Mouse (Mus musculus): ENCODE measurements around the gene Pgls. TPM values are rescaled to one million over a fixed set of nuclear protein-coding genes. Genes with fewer than 3 reads are reported as not detected.

Pgls gene
- polyA plus RNA-seq, 2 experiments, result 141 to 255 TPM

- H3K4me2 ChIP-seq (replicated peaks; ENCODE audit: low read depth, low read length, severe bottlenecking), result no peak overlapping the region
- no peak overlapping the region for H3K27ac ChIP-seq (replicated peaks; ENCODE audit: low read depth, low read length)
- DNase-seq (ENCODE audit: low spot score) (no peak), ATAC-seq (ENCODE audit: low FRiP score, low read depth) (no peak)
- H3K9ac ChIP-seq (ENCODE audit: low read depth, low read length, severe bottlenecking), result no peak overlapping the region
- H3K36me3 ChIP-seq (ENCODE audit: control insufficient read depth, insufficient read depth, low read length), result no peaks in the 10 kb centered on the region
- H3K9me3 ChIP-seq (ENCODE audit: control insufficient read depth, low read length), result no peaks in the 10 kb centered on the region
- no peaks in the 10 kb centered on the region for H3K27me3 ChIP-seq (ENCODE audit: control insufficient read depth, insufficient read depth, low read length)
- no peak overlapping the region for H3K4me3 ChIP-seq (replicated peaks; ENCODE audit: low read length)
- TF ChIP-seq POLR2A (IDR thresholded peaks at IDR 0.05; ENCODE audit: borderline replicate concordance, extremely low read depth, insufficient read depth, insufficient read length), result no peak
- 73% methylated on average over 7 of the region's 7 CpGs for whole genome bisulfite sequencing
- peaks cover 23% of the 10 kb centered on the region for H3K4me1 ChIP-seq (ENCODE audit: control insufficient read depth, insufficient read depth, low read length)
Observed at GRCm38 (mm10) chr8:71574426-71574825, 17.6 kb upstream of the Pgls start.

- H3K36me3 ChIP-seq (ENCODE audit: control insufficient read depth, insufficient read depth, low read length), result no peaks in the 10 kb centered on the region
- WGBS, result 54% methylated on average over 1 of the region's 1 CpGs
- no peak for DNase-seq (ENCODE audit: low spot score)
- no peak overlapping the region for H3K27ac ChIP-seq (replicated peaks; ENCODE audit: low read depth, low read length)
- no peak overlapping the region for H3K4me3 ChIP-seq (replicated peaks; ENCODE audit: low read length)
- H3K9ac ChIP-seq (ENCODE audit: low read depth, low read length, severe bottlenecking), result no peak overlapping the region
- H3K9me3 ChIP-seq (ENCODE audit: control insufficient read depth, low read length), result no peaks in the 10 kb centered on the region
- H3K27me3 ChIP-seq (ENCODE audit: control insufficient read depth, insufficient read depth, low read length), result no peaks in the 10 kb centered on the region
- no peak for TF ChIP-seq POLR2A (IDR thresholded peaks at IDR 0.05; ENCODE audit: borderline replicate concordance, extremely low read depth, insufficient read depth, insufficient read length)
- no peak for ATAC-seq (ENCODE audit: low FRiP score, low read depth)
- H3K4me2 ChIP-seq (replicated peaks; ENCODE audit: low read depth, low read length, severe bottlenecking), result no peak overlapping the region
- peaks cover 22% of the 10 kb centered on the region for H3K4me1 ChIP-seq (ENCODE audit: control insufficient read depth, insufficient read depth, low read length)
Observed at GRCm38 (mm10) chr8:71575020-71575419, 17.0 kb upstream of the Pgls start.

- no peak overlapping the region for H3K27ac ChIP-seq (replicated peaks; ENCODE audit: low read depth, low read length)
- H3K4me2 ChIP-seq (replicated peaks; ENCODE audit: low read depth, low read length, severe bottlenecking), result no peak overlapping the region
- H3K27me3 ChIP-seq (ENCODE audit: control insufficient read depth, insufficient read depth, low read length), result no peaks in the 10 kb centered on the region
- no peak for TF ChIP-seq POLR2A (IDR thresholded peaks at IDR 0.05; ENCODE audit: borderline replicate concordance, extremely low read depth, insufficient read depth, insufficient read length)
- peaks cover 5% of the 10 kb centered on the region for H3K4me1 ChIP-seq (ENCODE audit: control insufficient read depth, insufficient read depth, low read length)
- no peak for ATAC-seq (ENCODE audit: low FRiP score, low read depth)
- no peak for DNase-seq (ENCODE audit: low spot score)
- no peak overlapping the region for H3K9ac ChIP-seq (ENCODE audit: low read depth, low read length, severe bottlenecking)
- 75% methylated on average over 4 of the region's 4 CpGs for whole genome bisulfite sequencing
- H3K36me3 ChIP-seq (ENCODE audit: control insufficient read depth, insufficient read depth, low read length), result peaks cover 20% of the 10 kb centered on the region
- H3K4me3 ChIP-seq (replicated peaks; ENCODE audit: low read length), result no peak overlapping the region
- H3K9me3 ChIP-seq (ENCODE audit: control insufficient read depth, low read length), result no peaks in the 10 kb centered on the region
Observed at GRCm38 (mm10) chr8:71577856-71578387, 14.1 kb upstream of the Pgls start.

- Histone ChIP-seq H3K9ac (ENCODE audit: low read depth, low read length, severe bottlenecking) (no peak overlapping the region), H3K27me3 (ENCODE audit: control insufficient read depth, insufficient read depth, low read length) (no peaks in the 10 kb centered on the region), H3K36me3 (ENCODE audit: control insufficient read depth, insufficient read depth, low read length) (peaks cover 22% of the 10 kb centered on the region), H3K4me1 (ENCODE audit: control insufficient read depth, insufficient read depth, low read length) (no peaks in the 10 kb centered on the region), H3K4me2 (replicated peaks; ENCODE audit: low read depth, low read length, severe bottlenecking) (no peak overlapping the region), H3K9me3 (ENCODE audit: control insufficient read depth, low read length) (no peaks in the 10 kb centered on the region), H3K27ac (replicated peaks; ENCODE audit: low read depth, low read length) (no peak overlapping the region), H3K4me3 (replicated peaks; ENCODE audit: low read length) (no peak overlapping the region)
- ATAC-seq (ENCODE audit: low FRiP score, low read depth) (no peak), DNase-seq (ENCODE audit: low spot score) (no peak)
- WGBS, result 81% methylated on average over 1 of the region's 1 CpGs
- no peak for TF ChIP-seq POLR2A (IDR thresholded peaks at IDR 0.05; ENCODE audit: borderline replicate concordance, extremely low read depth, insufficient read depth, insufficient read length)
Observed at GRCm38 (mm10) chr8:71579009-71579408, 13.0 kb upstream of the Pgls start.

- WGBS, result 87% methylated on average over 10 of the region's 14 CpGs
- H3K4me1 ChIP-seq (ENCODE audit: control insufficient read depth, insufficient read depth, low read length), result no peaks in the 10 kb centered on the region
Observed at GRCm38 (mm10) chr8:71579476-71579875, 12.5 kb upstream of the Pgls start.

GRCm38 (mm10) chr8:71580201-71580600 lies 11.8 kb upstream of the Pgls start:
- ATAC-seq (ENCODE audit: low FRiP score, low read depth), result no peak
- Histone ChIP-seq H3K9ac (ENCODE audit: low read depth, low read length, severe bottlenecking) (no peak overlapping the region), H3K9me3 (ENCODE audit: control insufficient read depth, low read length) (no peaks in the 10 kb centered on the region), H3K4me2 (replicated peaks; ENCODE audit: low read depth, low read length, severe bottlenecking) (no peak overlapping the region), H3K4me1 (ENCODE audit: control insufficient read depth, insufficient read depth, low read length) (no peaks in the 10 kb centered on the region), H3K27me3 (ENCODE audit: control insufficient read depth, insufficient read depth, low read length) (no peaks in the 10 kb centered on the region), H3K4me3 (replicated peaks; ENCODE audit: low read length) (no peak overlapping the region), H3K36me3 (ENCODE audit: control insufficient read depth, insufficient read depth, low read length) (peaks cover 34% of the 10 kb centered on the region), H3K27ac (replicated peaks; ENCODE audit: low read depth, low read length) (no peak overlapping the region)
- TF ChIP-seq POLR2A (IDR thresholded peaks at IDR 0.05; ENCODE audit: borderline replicate concordance, extremely low read depth, insufficient read depth, insufficient read length), result no peak
- 46% methylated on average over 9 of the region's 9 CpGs for WGBS
- DNase-seq (ENCODE audit: low spot score), result no peak

More at GRCm38 (mm10) chr8:71579476-71579875, 12.5 kb upstream of the Pgls start:
- no peaks in the 10 kb centered on the region for H3K27me3 ChIP-seq (ENCODE audit: control insufficient read depth, insufficient read depth, low read length)
- TF ChIP-seq POLR2A (IDR thresholded peaks at IDR 0.05; ENCODE audit: borderline replicate concordance, extremely low read depth, insufficient read depth, insufficient read length), result no peak
- H3K4me3 ChIP-seq (replicated peaks; ENCODE audit: low read length), result no peak overlapping the region
- no peak overlapping the region for H3K4me2 ChIP-seq (replicated peaks; ENCODE audit: low read depth, low read length, severe bottlenecking)
- no peak overlapping the region for H3K27ac ChIP-seq (replicated peaks; ENCODE audit: low read depth, low read length)
- ATAC-seq (ENCODE audit: low FRiP score, low read depth) (no peak), DNase-seq (ENCODE audit: low spot score) (no peak)
- H3K9ac ChIP-seq (ENCODE audit: low read depth, low read length, severe bottlenecking), result no peak overlapping the region
- H3K36me3 ChIP-seq (ENCODE audit: control insufficient read depth, insufficient read depth, low read length), result peaks cover 26% of the 10 kb centered on the region
- no peaks in the 10 kb centered on the region for H3K9me3 ChIP-seq (ENCODE audit: control insufficient read depth, low read length)

All from limb, embryonic 14.5 days (tissue).